Mouse (Mus musculus): ENCODE measurements around the gene Thbd. TPM values are rescaled to one million over a fixed set of nuclear protein-coding genes. Genes with fewer than 3 reads are reported as not detected.
A peak's percentile ranks its signal among the peaks of the same experiment; 100 is the strongest.

Thbd gene
- polyA plus RNA-seq, 1 experiment from 2014 or later, result 16.3 TPM

- no peaks in the 10 kb centered on the region for H3K4me1 ChIP-seq (ENCODE audit: control insufficient read depth, insufficient read depth, low read length)
- H3K4me2 ChIP-seq, result no peak overlapping the region
- no peak for DNase-seq (ENCODE audit: low spot score, missing footprints)
- no peaks in the 10 kb centered on the region for H3K9me3 ChIP-seq (ENCODE audit: control insufficient read depth, low read length)
- H3K9ac ChIP-seq (ENCODE audit: low read length), result no peak overlapping the region
- H3K4me3 ChIP-seq (ENCODE audit: low read depth, low read length), result no peak overlapping the region
- H3K27ac ChIP-seq (ENCODE audit: low read depth, low read length), result no peak overlapping the region
- ATAC-seq (ENCODE audit: low FRiP score), result no peak
- no peaks in the 10 kb centered on the region for H3K36me3 ChIP-seq (ENCODE audit: control insufficient read depth, insufficient read depth, low read length)
- 76% methylated on average over 1 of the region's 1 CpGs for WGBS
- H3K27me3 ChIP-seq (ENCODE audit: control insufficient read depth, insufficient read depth, low read length), result no peaks in the 10 kb centered on the region
Measured at GRCm38 (mm10) chr2:148444472-148444871, 36.5 kb upstream of the Thbd start.

GRCm38 (mm10) chr2:148443249-148443958, 35.4 kb upstream of the Thbd start, which contains the start of gene Cd93:
TSS of gene Cd93 (minus strand) at chr2:148443563.
- no peak for DNase-seq (ENCODE audit: low spot score, missing footprints)
- ATAC-seq (ENCODE audit: low FRiP score), result peak; percentile 42; the same call in 1 of the 2 replicates
- no peaks in the 10 kb centered on the region for H3K4me1 ChIP-seq (ENCODE audit: control insufficient read depth, insufficient read depth, low read length)
- H3K9me3 ChIP-seq (ENCODE audit: control insufficient read depth, low read length), result no peaks in the 10 kb centered on the region
- WGBS, result 60% methylated on average over 13 of the region's 13 CpGs
- H3K27ac ChIP-seq (ENCODE audit: low read depth, low read length), result no peak within 1 kb of the TSS
- H3K27me3 ChIP-seq (ENCODE audit: control insufficient read depth, insufficient read depth, low read length), result no peaks in the 10 kb centered on the region
- no peak within 1 kb of the TSS for H3K4me2 ChIP-seq
- no peak within 1 kb of the TSS for H3K9ac ChIP-seq (ENCODE audit: low read length)
- no peak within 1 kb of the TSS for H3K4me3 ChIP-seq (ENCODE audit: low read depth, low read length)
- H3K36me3 ChIP-seq (ENCODE audit: control insufficient read depth, insufficient read depth, low read length), result no peaks in the 10 kb centered on the region

GRCm38 (mm10) chr2:148442710-148443109, 34.7 kb upstream of the Thbd start:
- no peak overlapping the region for H3K4me2 ChIP-seq
- no peak overlapping the region for H3K4me3 ChIP-seq (ENCODE audit: low read depth, low read length)
- no peak overlapping the region for H3K9ac ChIP-seq (ENCODE audit: low read length)
- no peaks in the 10 kb centered on the region for H3K9me3 ChIP-seq (ENCODE audit: control insufficient read depth, low read length)
- no peaks in the 10 kb centered on the region for H3K36me3 ChIP-seq (ENCODE audit: control insufficient read depth, insufficient read depth, low read length)
- H3K27ac ChIP-seq (ENCODE audit: low read depth, low read length), result no peak overlapping the region
- DNase-seq (ENCODE audit: low spot score, missing footprints), result no peak
- H3K27me3 ChIP-seq (ENCODE audit: control insufficient read depth, insufficient read depth, low read length), result no peaks in the 10 kb centered on the region
- ATAC-seq (ENCODE audit: low FRiP score), result no peak
- WGBS, result 93% methylated on average over 4 of the region's 4 CpGs
- H3K4me1 ChIP-seq (ENCODE audit: control insufficient read depth, insufficient read depth, low read length), result no peaks in the 10 kb centered on the region

- H3K27ac ChIP-seq (ENCODE audit: low read depth, low read length), result no peak overlapping the region
- H3K27me3 ChIP-seq (ENCODE audit: control insufficient read depth, insufficient read depth, low read length), result no peaks in the 10 kb centered on the region
- no peak for DNase-seq (ENCODE audit: low spot score, missing footprints)
- no peak overlapping the region for H3K9ac ChIP-seq (ENCODE audit: low read length)
- no peaks in the 10 kb centered on the region for H3K36me3 ChIP-seq (ENCODE audit: control insufficient read depth, insufficient read depth, low read length)
- ATAC-seq (ENCODE audit: low FRiP score), result no peak
- 89% methylated on average over 4 of the region's 4 CpGs for WGBS
- H3K9me3 ChIP-seq (ENCODE audit: control insufficient read depth, low read length), result no peaks in the 10 kb centered on the region
- H3K4me2 ChIP-seq, result no peak overlapping the region
- no peaks in the 10 kb centered on the region for H3K4me1 ChIP-seq (ENCODE audit: control insufficient read depth, insufficient read depth, low read length)
- H3K4me3 ChIP-seq (ENCODE audit: low read depth, low read length), result no peak overlapping the region
Measured at GRCm38 (mm10) chr2:148442172-148442571, 34.2 kb upstream of the Thbd start.

- Histone ChIP-seq H3K36me3 (ENCODE audit: control insufficient read depth, insufficient read depth, low read length) (no peaks in the 10 kb centered on the region), H3K9me3 (ENCODE audit: control insufficient read depth, low read length) (no peaks in the 10 kb centered on the region), H3K27ac (ENCODE audit: low read depth, low read length) (no peak overlapping the region), H3K4me3 (ENCODE audit: low read depth, low read length) (no peak overlapping the region), H3K4me2 (no peak overlapping the region), H3K9ac (ENCODE audit: low read length) (no peak overlapping the region), H3K4me1 (ENCODE audit: control insufficient read depth, insufficient read depth, low read length) (no peaks in the 10 kb centered on the region), H3K27me3 (ENCODE audit: control insufficient read depth, insufficient read depth, low read length) (no peaks in the 10 kb centered on the region)
- no peak for DNase-seq (ENCODE audit: low spot score, missing footprints)
- no peak for ATAC-seq (ENCODE audit: low FRiP score)
- 93% methylated on average over 10 of the region's 10 CpGs for WGBS
Measured at GRCm38 (mm10) chr2:148441421-148441820, 33.4 kb upstream of the Thbd start.

- Histone ChIP-seq H3K27me3 (ENCODE audit: control insufficient read depth, insufficient read depth, low read length) (no peaks in the 10 kb centered on the region), H3K4me3 (ENCODE audit: low read depth, low read length) (no peak overlapping the region), H3K4me2 (no peak overlapping the region), H3K36me3 (ENCODE audit: control insufficient read depth, insufficient read depth, low read length) (no peaks in the 10 kb centered on the region), H3K9me3 (ENCODE audit: control insufficient read depth, low read length) (no peaks in the 10 kb centered on the region), H3K9ac (ENCODE audit: low read length) (no peak overlapping the region), H3K27ac (ENCODE audit: low read depth, low read length) (no peak overlapping the region), H3K4me1 (ENCODE audit: control insufficient read depth, insufficient read depth, low read length) (no peaks in the 10 kb centered on the region)
- DNase-seq (ENCODE audit: low spot score, missing footprints), result no peak
- no peak for ATAC-seq (ENCODE audit: low FRiP score)
- WGBS, result 79% methylated on average over 3 of the region's 3 CpGs
Measured at GRCm38 (mm10) chr2:148439691-148440276, 31.8 kb upstream of the Thbd start.

GRCm38 (mm10) chr2:148436285-148436684, 28.3 kb upstream of the Thbd start:
- ATAC-seq (ENCODE audit: low FRiP score), result no peak
- no peaks in the 10 kb centered on the region for H3K27me3 ChIP-seq (ENCODE audit: control insufficient read depth, insufficient read depth, low read length)

GRCm38 (mm10) chr2:148432346-148432745, 24.4 kb upstream of the Thbd start:
- Histone ChIP-seq H3K4me1 (ENCODE audit: control insufficient read depth, insufficient read depth, low read length) (no peaks in the 10 kb centered on the region), H3K36me3 (ENCODE audit: control insufficient read depth, insufficient read depth, low read length) (no peaks in the 10 kb centered on the region), H3K27ac (ENCODE audit: low read depth, low read length) (no peak overlapping the region), H3K4me3 (ENCODE audit: low read depth, low read length) (no peak overlapping the region), H3K9ac (ENCODE audit: low read length) (no peak overlapping the region), H3K4me2 (no peak overlapping the region), H3K9me3 (ENCODE audit: control insufficient read depth, low read length) (no peaks in the 10 kb centered on the region), H3K27me3 (ENCODE audit: control insufficient read depth, insufficient read depth, low read length) (no peaks in the 10 kb centered on the region)
- ATAC-seq (ENCODE audit: low FRiP score) (no peak), DNase-seq (ENCODE audit: low spot score, missing footprints) (no peak)
- 78% methylated on average over 2 of the region's 2 CpGs for WGBS

More at GRCm38 (mm10) chr2:148436285-148436684, 28.3 kb upstream of the Thbd start:
- Histone ChIP-seq H3K9ac (ENCODE audit: low read length) (no peak overlapping the region), H3K27ac (ENCODE audit: low read depth, low read length) (no peak overlapping the region), H3K36me3 (ENCODE audit: control insufficient read depth, insufficient read depth, low read length) (no peaks in the 10 kb centered on the region), H3K4me2 (no peak overlapping the region), H3K4me1 (ENCODE audit: control insufficient read depth, insufficient read depth, low read length) (no peaks in the 10 kb centered on the region), H3K4me3 (ENCODE audit: low read depth, low read length) (no peak overlapping the region), H3K9me3 (ENCODE audit: control insufficient read depth, low read length) (no peaks in the 10 kb centered on the region)
- DNase-seq (ENCODE audit: low spot score, missing footprints), result no peak
- 40% methylated on average over 3 of the region's 3 CpGs for WGBS

- Histone ChIP-seq H3K4me1 (ENCODE audit: control insufficient read depth, insufficient read depth, low read length) (no peaks in the 10 kb centered on the region), H3K27me3 (ENCODE audit: control insufficient read depth, insufficient read depth, low read length) (no peaks in the 10 kb centered on the region), H3K4me3 (ENCODE audit: low read depth, low read length) (no peak overlapping the region), H3K36me3 (ENCODE audit: control insufficient read depth, insufficient read depth, low read length) (no peaks in the 10 kb centered on the region), H3K4me2 (no peak overlapping the region), H3K9ac (ENCODE audit: low read length) (no peak overlapping the region), H3K9me3 (ENCODE audit: control insufficient read depth, low read length) (no peaks in the 10 kb centered on the region), H3K27ac (ENCODE audit: low read depth, low read length) (no peak overlapping the region)
- ATAC-seq (ENCODE audit: low FRiP score) (no peak), DNase-seq (ENCODE audit: low spot score, missing footprints) (no peak)
- WGBS, result 78% methylated on average over 4 of the region's 4 CpGs
Measured at GRCm38 (mm10) chr2:148430941-148431340, 23.0 kb upstream of the Thbd start.
